Mouse (Mus musculus): Measurements from ENCODE around the gene 1700034J05Rik. TPM values are rescaled to one million over a fixed set of nuclear protein-coding genes. Genes with fewer than 3 reads are reported as not detected.

Gene 1700034J05Rik
- polyA plus RNA-seq, 1 experiment: 188 TPM

GRCm38 (mm10) chr6:146901929-146902328 lies 52.3 kb downstream of the 1700034J05Rik start:
- no peaks in the 10 kb centered on the region for H3K27me3 ChIP-seq (ENCODE audit: control insufficient read depth, insufficient read depth, low read length)
- no peaks in the 10 kb centered on the region; the same call in 1 of the 2 replicates for H3K4me1 ChIP-seq (ENCODE audit: control insufficient read depth, insufficient read depth, low read length)
- TF ChIP-seq CTCF (IDR thresholded peaks at IDR 0.05; ENCODE audit: control insufficient read depth, insufficient read depth, insufficient replicate concordance, low read depth, low read length): no peak
- TF ChIP-seq POLR2A (IDR thresholded peaks at IDR 0.05; ENCODE audit: control insufficient read depth, low read depth, low read length): no peak
- H3K36me3 ChIP-seq (ENCODE audit: control insufficient read depth, insufficient read depth, low read length): no peaks in the 10 kb centered on the region
- no peak overlapping the region for H3K4me3 ChIP-seq (ENCODE audit: control insufficient read depth, low read depth, low read length)
- H3K27ac ChIP-seq (ENCODE audit: control insufficient read depth, insufficient read depth, low read depth, low read length): no peak overlapping the region

Other genes with a start within 250 kb of the 1700034J05Rik start
- 2.7 and 3.8 TPM in 2 replicates for gene Stk38l, start 229.4 kb downstream of the 1700034J05Rik start, polyA plus RNA-seq (2012; rRNA removed)
- gene Arntl2, start 158.4 kb downstream of the 1700034J05Rik start, polyA plus RNA-seq (2012; rRNA removed): 2.7 and 3.0 TPM in 2 replicates
- gene Smco2, start 104.3 kb downstream of the 1700034J05Rik start, polyA plus RNA-seq (2012; rRNA removed): 299 and 314 TPM in 2 replicates
- gene Ppfibp1, start 65.9 kb downstream of the 1700034J05Rik start, polyA plus RNA-seq (2012; rRNA removed): 9.2 and 10.9 TPM in 2 replicates
- gene Rep15, start 78.2 kb upstream of the 1700034J05Rik start, polyA plus RNA-seq (2012; rRNA removed): 0.10 TPM in 2 replicates
- 2.7 and 3.1 TPM in 2 replicates for gene Mrps35, start 88.3 kb upstream of the 1700034J05Rik start, polyA plus RNA-seq (2012; rRNA removed)
- 1.1 and 1.3 TPM in 2 replicates for gene Mansc4, start 132.6 kb upstream of the 1700034J05Rik start, polyA plus RNA-seq (2012; rRNA removed)
- 2.7 and 2.8 TPM in 2 replicates for gene Klhl42, start 137.0 kb upstream of the 1700034J05Rik start, polyA plus RNA-seq (2012; rRNA removed)